Mouse (Mus musculus): Measurements from ENCODE around the gene Map1lc3b. TPM values are rescaled to one million over a fixed set of nuclear protein-coding genes. Genes with fewer than 3 reads are reported as not detected.

Map1lc3b gene
- total and polyA plus RNA-seq, 3 experiments, result 56.4 to 68.8 TPM; not detected in 1

DNA sequence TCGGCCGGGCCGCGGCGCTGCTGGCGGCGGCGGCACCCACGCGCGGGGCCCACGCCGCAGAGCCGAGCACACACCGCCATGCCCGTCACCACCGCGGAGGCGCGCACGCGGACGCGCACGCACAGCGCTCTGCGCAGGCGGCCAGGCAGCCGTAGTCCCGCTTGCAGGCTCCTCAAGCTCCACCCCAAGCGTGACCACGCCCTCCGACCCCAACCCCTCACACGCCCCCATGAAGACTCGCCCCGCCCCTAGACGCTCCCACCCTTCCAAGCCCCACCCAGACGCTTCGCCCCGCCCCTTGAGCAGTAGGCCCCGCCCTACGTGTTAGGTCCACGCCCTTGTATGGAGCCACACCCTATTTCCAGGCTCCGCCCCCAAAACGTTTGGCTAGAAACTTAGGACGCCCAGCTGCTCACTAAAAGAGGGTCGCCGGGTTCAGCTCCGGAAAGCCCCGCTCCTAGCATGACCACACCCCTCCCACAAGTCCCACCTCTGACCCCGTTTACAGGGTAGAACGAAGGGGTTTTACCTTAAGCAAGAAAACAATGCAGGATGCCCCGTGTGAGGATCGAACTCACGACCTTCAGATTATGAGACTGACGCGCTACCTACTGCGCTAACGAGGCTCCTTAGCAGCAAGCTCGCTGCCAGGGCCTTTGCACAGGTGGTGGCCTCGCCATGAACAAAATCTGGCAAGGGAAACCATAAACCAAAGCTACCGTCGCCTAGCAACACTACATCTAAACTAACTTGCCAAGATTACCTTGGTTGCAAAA, 11.3 kb upstream of the Map1lc3b start, which contains the start of gene Fbxo31 (continued):
- TF ChIP-seq POLR2A (IDR thresholded peaks at IDR 0.05; ENCODE audit: control insufficient read depth in 1 of 2, insufficient read depth in 1 of 2, low read depth in 1 of 2, low read length in 2 of 2, poor library complexity in 1 of 2) (peak; percentile 80 to 88), TBP (IDR thresholded peaks at IDR 0.05; ENCODE audit: low read depth, low read length) (peak; percentile 100), JUND (IDR thresholded peaks at IDR 0.05; ENCODE audit: low read depth, low read length) (no peak)

DNA sequence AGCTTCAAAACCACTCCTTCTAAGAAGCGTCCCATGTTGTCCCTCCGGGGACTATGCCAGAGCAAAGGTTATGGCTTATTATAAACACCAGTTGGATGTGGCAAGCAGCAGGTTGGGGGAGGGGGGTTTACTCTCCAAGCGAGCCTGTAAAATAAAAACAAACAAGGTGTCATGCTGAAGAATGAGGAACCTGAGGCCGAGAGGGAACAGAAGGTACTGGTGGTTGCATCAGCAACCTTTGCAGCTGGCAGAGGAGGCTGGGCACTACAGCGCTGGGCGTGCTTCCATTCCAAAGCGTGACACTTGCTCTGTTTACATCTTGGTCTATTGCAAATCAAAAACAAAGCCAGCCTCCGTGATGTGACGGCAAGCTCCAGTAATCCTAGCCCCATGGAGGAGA, 9.7 kb upstream of the Map1lc3b start:
- Histone ChIP-seq H3K4me1 (ENCODE audit: control insufficient read depth in 1 of 2, insufficient read depth in 2 of 2, low read length in 2 of 2) (peaks cover 2 to 22% of the 10 kb centered on the region in 2 experiments; a peak in 3 of 4 replicates), H3K79me2 (ENCODE audit: control insufficient read depth, insufficient read depth, low read length, poor library complexity) (peaks cover 31% of the 10 kb centered on the region), H3K9ac (ENCODE audit: control insufficient read depth, low read depth, low read length, poor library complexity, severe bottlenecking) (peak overlapping the region; percentile 53), H3K36me3 (ENCODE audit: control insufficient read depth in 1 of 2, insufficient read depth in 2 of 2, low read length in 2 of 2) (peaks cover 0 to 11% of the 10 kb centered on the region in 2 experiments; a peak in 2 of 4 replicates), H3K4me3 (ENCODE audit: control insufficient read depth in 1 of 2, insufficient read depth in 1 of 2, low read depth in 2 of 2, low read length in 2 of 2) (peak overlapping the region; percentile 39 to 49), H3K27me3 (ENCODE audit: control insufficient read depth in 1 of 2, insufficient read depth in 2 of 2, low read length in 2 of 2) (no peaks in the 10 kb centered on the region), H3K27ac (ENCODE audit: control insufficient read depth, low read depth, low read length) (peak overlapping the region; percentile 22; the same call in 1 of the 2 replicates), H3K9me3 (replicated peaks; ENCODE audit: insufficient read depth, low read length) (no peaks in the 10 kb centered on the region)
- DNase-seq (ENCODE audit: low read depth, low spot score), result peak; percentile 79
- TF ChIP-seq SIN3A (IDR thresholded peaks at IDR 0.05; ENCODE audit: low read length) (peak; percentile 90), MAZ (IDR thresholded peaks at IDR 0.05; ENCODE audit: low read depth, low read length) (no peak), MAFK (IDR thresholded peaks at IDR 0.05; ENCODE audit: borderline replicate concordance, low read depth, low read length) (no peak), MXI1 (IDR thresholded peaks at IDR 0.05; ENCODE audit: low read depth, low read length) (peak; percentile 87), MYB (IDR thresholded peaks at IDR 0.05; ENCODE audit: low read depth, low read length) (no peak), CTCF (IDR thresholded peaks at IDR 0.05 in 2 of 3, conservative IDR thresholded peaks at IDR 0.05 in 1 of 3; ENCODE audit: control insufficient read depth in 1 of 3, insufficient read depth in 1 of 3, low read depth in 2 of 3, low read length in 3 of 3, poor library complexity in 1 of 3, severe bottlenecking in 1 of 3) (no peak), TCF12 (IDR thresholded peaks at IDR 0.05; ENCODE audit: low read depth, low read length) (peak; percentile 38; the same call in 1 of the 2 replicates), POLR2AphosphoS2 (IDR thresholded peaks at IDR 0.05; ENCODE audit: low read length) (no peak), MAX (IDR thresholded peaks at IDR 0.05; ENCODE audit: low read length) (peak; percentile 59), EP300 (IDR thresholded peaks at IDR 0.05; ENCODE audit: low read depth in 1 of 2, low read length in 2 of 2) (peak in 1 of 2 experiments; percentile 26; a peak in 1 of 4 replicates), ETS1 (IDR thresholded peaks at IDR 0.05; ENCODE audit: low read depth, low read length) (peak; percentile 92), HCFC1 (IDR thresholded peaks at IDR 0.05; ENCODE audit: low read depth, low read length) (peak; percentile 32; the same call in 1 of the 2 replicates), ZNF384 (IDR thresholded peaks at IDR 0.05; ENCODE audit: low read depth, low read length) (no peak)

DNA sequence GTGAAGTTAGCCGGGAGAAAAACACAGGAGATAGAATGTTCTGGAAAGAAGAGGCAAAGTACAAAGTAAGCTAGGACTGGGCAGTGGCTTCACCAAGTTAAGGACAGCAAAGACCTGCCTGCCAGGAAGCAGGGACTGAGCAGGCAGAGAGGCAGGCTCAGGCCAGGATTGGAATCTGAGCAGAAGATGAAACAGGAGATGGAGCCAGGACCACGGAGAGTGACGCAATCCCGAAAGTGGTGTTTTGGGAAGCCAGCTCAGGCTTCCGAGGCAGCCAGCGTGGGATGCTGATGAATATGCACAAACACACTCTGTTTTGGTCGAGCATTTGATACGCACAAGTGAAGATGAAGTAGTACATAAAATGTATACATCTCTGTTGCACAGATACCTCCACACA, 6.5 kb upstream of the Map1lc3b start:
- Histone ChIP-seq H3K36me3 (ENCODE audit: control insufficient read depth in 1 of 2, insufficient read depth in 2 of 2, low read length in 2 of 2) (peaks cover 0 to 12% of the 10 kb centered on the region in 2 experiments; a peak in 2 of 4 replicates), H3K79me2 (ENCODE audit: control insufficient read depth, insufficient read depth, low read length, poor library complexity) (no peaks in the 10 kb centered on the region), H3K9ac (ENCODE audit: control insufficient read depth, low read depth, low read length, poor library complexity, severe bottlenecking) (no peak overlapping the region), H3K27ac (ENCODE audit: control insufficient read depth, low read depth, low read length) (no peak overlapping the region), H3K4me3 (ENCODE audit: control insufficient read depth in 1 of 2, insufficient read depth in 1 of 2, low read depth in 2 of 2, low read length in 2 of 2) (no peak overlapping the region), H3K27me3 (ENCODE audit: control insufficient read depth in 1 of 2, insufficient read depth in 2 of 2, low read length in 2 of 2) (no peaks in the 10 kb centered on the region), H3K9me3 (replicated peaks; ENCODE audit: insufficient read depth, low read length) (no peaks in the 10 kb centered on the region), H3K4me1 (ENCODE audit: control insufficient read depth in 1 of 2, insufficient read depth in 2 of 2, low read length in 2 of 2) (peaks cover 2 to 23% of the 10 kb centered on the region in 2 experiments; a peak in 3 of 4 replicates)
- no peak for DNase-seq (ENCODE audit: low read depth, low spot score)
- TF ChIP-seq MYB (IDR thresholded peaks at IDR 0.05; ENCODE audit: low read depth, low read length) (no peak), NRF1 (IDR thresholded peaks at IDR 0.05; ENCODE audit: insufficient read depth, low read depth, low read length, poor library complexity, severe bottlenecking) (no peak), CTCF (IDR thresholded peaks at IDR 0.05 in 2 of 3, conservative IDR thresholded peaks at IDR 0.05 in 1 of 3; ENCODE audit: control insufficient read depth in 1 of 3, insufficient read depth in 1 of 3, low read depth in 2 of 3, low read length in 3 of 3, poor library complexity in 1 of 3, severe bottlenecking in 1 of 3) (no peak), POLR2A (IDR thresholded peaks at IDR 0.05; ENCODE audit: control insufficient read depth in 1 of 2, insufficient read depth in 1 of 2, low read depth in 1 of 2, low read length in 2 of 2, poor library complexity in 1 of 2) (no peak), EP300 (IDR thresholded peaks at IDR 0.05; ENCODE audit: low read depth in 1 of 2, low read length in 2 of 2) (no peak), MAX (IDR thresholded peaks at IDR 0.05; ENCODE audit: low read length) (no peak), SMC3 (IDR thresholded peaks at IDR 0.05; ENCODE audit: low read depth, low read length) (no peak), TBP (IDR thresholded peaks at IDR 0.05; ENCODE audit: low read depth, low read length) (no peak), RAD21 (IDR thresholded peaks at IDR 0.05; ENCODE audit: low read depth, low read length) (no peak), ZMIZ1 (IDR thresholded peaks at IDR 0.05; ENCODE audit: low read depth, low read length) (no peak), HCFC1 (IDR thresholded peaks at IDR 0.05; ENCODE audit: low read depth, low read length) (no peak)
